Mouse (Mus musculus) splenic B cell, adult 2 months (primary cell): ENCODE measurements around the gene Mageb3.
"Not testable (repeated sequence)": the region's sequence is repeated elsewhere in the genome, so short reads cannot be mapped to it uniquely, and the experiment has no call there.

ENCODE experiments used
- DNase-seq: peaks from one replicate; pipeline ENCODE4 v3.0.0-alpha.2; 2011; ENCODE audit warnings: low read depth, low spot score
- H3K27me3 ChIP-seq: 2 replicates; pipeline ENCODE4 v1.6.1; 2012; ENCODE audit warnings: mild to moderate bottlenecking, low read length, moderate library complexity, mixed read lengths; ENCODE audit not compliant: control insufficient read depth, poor library complexity, insufficient read depth, severe bottlenecking
- H3K36me3 ChIP-seq: 2 replicates; pipeline ENCODE4 v1.6.1; 2012; ENCODE audit warnings: mild to moderate bottlenecking, low read length, moderate library complexity, mixed read lengths; ENCODE audit not compliant: control insufficient read depth, poor library complexity, insufficient read depth, severe bottlenecking

Gene Mageb3

DNA sequence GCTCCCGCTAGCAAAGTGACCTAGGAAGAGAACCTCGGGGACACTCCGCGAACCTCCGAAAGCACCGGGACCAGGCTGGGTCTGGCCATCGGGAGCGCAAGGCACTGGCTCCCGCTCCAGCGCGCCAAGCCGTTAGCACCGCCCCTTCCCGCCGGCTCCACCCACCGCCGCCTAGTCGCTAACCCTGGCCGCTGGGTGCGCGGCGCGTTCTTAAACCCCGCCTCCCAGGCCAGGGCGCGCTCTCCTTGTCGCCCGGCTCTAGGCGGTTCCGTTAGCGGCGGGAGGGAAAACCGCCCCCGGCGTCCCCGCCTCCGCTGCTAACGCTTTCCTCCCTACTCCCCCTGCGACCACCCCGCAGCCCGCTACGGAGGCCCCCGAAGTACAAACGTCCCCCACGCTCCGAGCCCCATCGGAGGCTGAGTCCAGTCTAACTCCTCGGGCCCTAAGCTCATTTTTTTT is at the start of gene Mageb3, which contains the start of gene Ctdspl2:
TSS of gene Mageb3 (minus strand) at position 328 of the 459 bp plus-strand sequence.
TSS of gene Ctdspl2 (plus strand) at position 237 of the 459 bp plus-strand sequence.
- no peaks in the 10 kb centered on the region for H3K27me3 ChIP-seq
- H3K36me3 ChIP-seq, result 0 out of 2 replicates have a peak, but pooled peaks cover under 1% of the 10 kb centered on the region
- DNase-seq, result peak; percentile 95

DNA sequence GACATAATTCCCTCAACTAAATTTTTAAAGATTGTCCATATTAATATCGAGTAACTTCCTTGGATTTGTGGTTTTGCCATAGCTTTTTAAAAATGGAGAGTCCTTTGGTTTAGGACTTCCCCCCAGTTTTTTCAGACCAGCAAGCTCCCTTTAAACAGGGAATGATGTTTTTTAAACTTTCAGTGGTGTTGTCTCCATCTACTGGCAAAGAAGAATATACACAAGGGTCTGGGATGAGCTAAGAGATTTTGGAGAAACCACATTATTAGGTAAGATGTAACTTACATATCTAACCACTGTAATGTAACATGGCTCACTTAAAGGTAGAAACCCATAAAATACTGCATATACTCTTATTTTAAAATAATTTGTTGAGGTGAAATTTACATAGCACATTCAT is 39.8 kb upstream of the Mageb3 start:
- H3K36me3 ChIP-seq, result peaks cover 4% of the 10 kb centered on the region
- H3K27me3 ChIP-seq, result no peaks in the 10 kb centered on the region
- DNase-seq, result peak; percentile 11

DNA sequence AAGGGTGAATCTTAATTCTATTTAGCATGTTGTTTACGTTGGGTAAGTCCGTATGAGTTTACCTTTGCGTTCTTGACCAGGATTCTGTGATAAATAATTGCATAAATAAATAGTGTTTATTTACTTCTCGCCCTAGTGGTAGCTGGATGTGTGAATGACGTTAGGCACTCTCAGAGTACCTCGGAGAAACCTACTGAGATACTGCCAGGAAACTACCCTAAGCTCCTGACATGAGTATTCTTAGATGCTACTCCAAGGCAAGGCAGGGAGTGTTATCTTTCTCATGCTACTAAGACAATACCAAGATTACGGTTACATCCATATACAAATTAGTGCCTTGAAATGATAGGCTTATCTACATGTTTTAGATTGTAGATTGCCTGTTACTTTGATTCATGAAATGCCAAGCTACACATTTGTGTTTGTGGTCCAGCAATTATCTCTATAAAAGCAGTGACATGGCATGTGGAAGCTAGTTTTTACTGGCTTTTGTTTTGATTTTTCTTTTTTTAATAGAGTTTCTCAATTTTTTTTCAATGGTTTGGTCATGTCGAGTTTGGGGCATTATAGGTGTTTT is 1.4 kb upstream of the Mageb3 start:
- Histone ChIP-seq H3K27me3 (no peaks in the 10 kb centered on the region), H3K36me3 (0 out of 2 replicates have a peak, but pooled peaks cover 2% of the 10 kb centered on the region)
- DNase-seq, result peak; percentile 18

DNA sequence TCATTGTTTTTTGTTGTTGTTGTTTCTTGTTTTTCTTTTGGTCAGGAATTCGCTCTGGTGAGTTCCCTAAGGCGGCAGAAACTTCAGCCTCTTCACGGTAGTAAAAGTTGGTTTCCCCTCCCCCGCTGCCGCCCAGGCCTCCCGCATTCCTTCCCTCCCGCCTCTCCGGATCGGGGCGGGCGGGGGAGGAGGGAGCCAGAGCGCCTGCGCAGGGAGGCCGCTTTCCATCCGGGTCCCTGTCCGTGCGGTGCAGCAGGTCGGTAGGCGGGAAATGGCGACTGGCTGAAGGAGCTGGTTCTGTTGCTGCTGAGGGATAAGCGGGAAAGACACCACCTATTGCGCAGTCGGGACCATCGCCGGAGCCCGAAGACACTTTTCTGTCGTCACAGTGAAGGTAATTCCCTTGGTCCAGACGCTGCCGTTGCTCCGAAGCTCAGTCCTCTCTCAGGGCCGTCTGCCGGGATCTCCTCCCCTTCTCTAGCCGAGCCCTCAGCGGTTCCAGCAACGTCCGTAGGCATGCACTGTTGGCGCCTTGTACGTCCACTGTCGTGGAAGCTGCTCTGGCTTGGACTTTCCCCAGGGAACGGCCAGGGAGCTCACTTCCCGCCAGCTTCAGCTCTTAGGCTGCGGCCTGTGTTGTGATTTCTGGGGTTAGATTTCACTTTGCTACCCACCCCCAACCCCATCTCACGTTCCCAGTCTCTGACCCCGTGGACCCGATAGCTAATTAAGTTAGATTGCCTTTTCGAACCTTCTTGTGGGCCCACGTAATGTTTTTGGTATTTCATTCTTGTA is 529 bp upstream of the Mageb3 start:
- peak; percentile 94 for DNase-seq
- Histone ChIP-seq H3K27me3 (no peaks in the 10 kb centered on the region), H3K36me3 (0 out of 2 replicates have a peak, but pooled peaks cover 2% of the 10 kb centered on the region)

DNA sequence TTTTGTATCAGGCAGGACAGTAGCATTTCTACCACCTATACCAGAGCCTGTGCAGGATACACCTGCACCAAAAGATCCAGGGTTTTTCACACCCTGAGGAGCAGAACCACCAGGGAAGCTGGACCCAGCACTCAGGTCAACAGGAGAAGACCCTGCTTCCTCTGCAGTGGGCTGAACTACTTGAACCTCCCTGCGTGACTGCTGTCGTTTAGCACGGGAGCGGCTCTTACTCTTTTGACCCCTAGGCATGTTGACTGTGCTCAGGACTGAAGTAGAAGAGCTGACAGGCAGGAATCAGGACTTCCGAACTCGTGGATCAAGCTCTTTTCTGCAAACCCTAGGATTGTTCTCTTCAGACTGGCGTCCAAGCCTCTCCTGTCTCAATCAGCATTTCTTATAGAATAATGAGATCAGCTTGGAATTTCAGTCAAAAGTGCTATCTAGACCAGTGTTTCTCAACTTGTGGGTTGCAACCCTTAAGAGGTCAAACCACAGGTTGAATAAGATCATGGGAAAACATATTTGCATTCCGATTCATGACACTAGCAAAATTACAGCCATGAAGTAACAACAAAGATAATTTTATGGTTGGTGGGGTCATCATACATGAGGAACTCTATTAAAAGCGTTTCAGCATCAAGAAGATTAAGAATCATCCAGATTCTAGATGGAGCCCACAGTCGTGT is 778 bp downstream of the Mageb3 start:
- Histone ChIP-seq H3K36me3 (no peaks in the 10 kb centered on the region), H3K27me3 (no peaks in the 10 kb centered on the region)
- DNase-seq, result no peak

DNA sequence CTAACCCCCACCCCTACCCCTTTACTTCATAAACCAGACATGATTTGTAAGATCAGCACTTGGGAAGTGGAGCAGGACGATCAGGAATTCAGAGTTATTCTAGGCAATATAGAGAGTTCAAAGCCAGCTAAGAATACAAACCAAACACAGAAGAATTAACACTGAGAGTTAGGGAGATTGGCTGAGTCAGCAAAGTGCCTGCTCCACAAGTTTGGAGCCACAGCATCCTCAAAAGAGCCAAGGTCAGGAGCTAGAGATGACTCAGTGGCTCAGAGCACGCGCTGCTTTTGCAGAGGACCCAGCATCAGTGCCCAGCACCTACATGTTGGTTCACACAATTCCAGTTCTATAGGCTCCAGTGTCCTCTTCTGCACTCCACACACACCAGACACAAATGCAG is 12.5 kb downstream of the Mageb3 start:
- DNase-seq, result no peak
- no peaks in the 10 kb centered on the region for H3K27me3 ChIP-seq
- H3K36me3 ChIP-seq, result no peaks in the 10 kb centered on the region

DNA sequence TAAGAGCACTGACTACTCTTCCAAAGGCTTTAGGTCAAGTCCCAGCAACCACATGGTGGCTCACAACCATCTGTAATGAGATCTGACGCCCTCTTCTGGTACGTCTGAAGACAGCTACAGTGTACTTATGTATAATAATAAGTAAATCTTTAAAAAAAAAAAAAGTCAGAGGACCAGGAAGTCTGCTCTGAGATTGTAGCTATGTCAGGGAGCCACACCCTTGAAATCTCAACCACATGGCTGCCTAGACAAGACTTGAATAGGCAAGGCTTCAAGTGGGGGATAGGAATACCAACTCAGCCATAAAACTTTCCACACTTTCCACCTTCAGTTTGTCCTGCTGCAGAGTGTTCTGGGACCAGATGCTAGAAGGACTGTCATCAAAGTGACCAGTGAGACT is 18.3 kb downstream of the Mageb3 start:
- H3K36me3 ChIP-seq, H3K27me3 ChIP-seq, DNase-seq: not testable (repeated sequence)

DNA sequence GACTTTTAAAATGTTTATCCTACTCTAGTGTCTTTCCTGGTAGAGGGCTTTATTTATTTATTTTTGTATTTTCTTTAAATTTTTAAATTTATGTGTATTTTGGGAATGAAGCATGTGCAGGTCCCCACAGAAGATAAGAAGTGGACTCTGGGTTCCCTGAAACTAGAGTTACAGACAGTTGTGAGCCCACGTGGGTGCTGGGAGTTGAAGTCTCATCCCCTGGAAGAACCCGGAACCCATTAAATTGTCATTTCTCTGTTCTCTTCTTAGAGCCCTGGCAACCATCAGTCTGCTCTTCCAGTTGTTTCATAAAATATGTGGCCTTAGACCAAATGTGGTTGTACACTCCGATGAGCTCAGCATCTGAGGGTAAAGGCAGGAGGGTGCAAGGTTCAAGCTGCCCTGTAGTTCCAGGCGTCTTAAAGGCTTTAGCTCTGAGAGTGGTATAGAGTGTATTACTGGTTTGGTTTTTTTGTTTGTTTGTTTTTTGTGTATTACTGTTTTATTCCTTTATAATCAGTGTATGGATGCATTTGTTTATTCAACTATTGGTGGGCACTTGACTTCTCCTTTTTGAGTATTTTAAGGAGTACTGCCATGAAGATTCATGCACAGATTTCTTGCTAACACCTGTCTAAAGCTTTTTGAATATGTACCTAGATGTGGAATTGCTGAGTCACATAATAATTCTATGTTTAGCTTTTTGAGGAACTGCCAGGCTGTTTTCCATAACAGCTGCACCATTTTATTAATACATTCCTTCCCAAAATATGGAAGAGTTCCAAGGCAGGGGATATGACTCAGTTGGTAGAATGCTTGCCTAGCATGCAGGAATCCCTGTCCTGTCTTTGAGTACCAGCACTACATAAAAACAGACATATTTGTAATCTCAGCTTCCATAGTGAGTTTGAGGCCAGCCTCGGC is 39.6 kb downstream of the Mageb3 start:
- no peaks in the 10 kb centered on the region for H3K36me3 ChIP-seq
- no peak for DNase-seq
- no peaks in the 10 kb centered on the region for H3K27me3 ChIP-seq

DNA sequence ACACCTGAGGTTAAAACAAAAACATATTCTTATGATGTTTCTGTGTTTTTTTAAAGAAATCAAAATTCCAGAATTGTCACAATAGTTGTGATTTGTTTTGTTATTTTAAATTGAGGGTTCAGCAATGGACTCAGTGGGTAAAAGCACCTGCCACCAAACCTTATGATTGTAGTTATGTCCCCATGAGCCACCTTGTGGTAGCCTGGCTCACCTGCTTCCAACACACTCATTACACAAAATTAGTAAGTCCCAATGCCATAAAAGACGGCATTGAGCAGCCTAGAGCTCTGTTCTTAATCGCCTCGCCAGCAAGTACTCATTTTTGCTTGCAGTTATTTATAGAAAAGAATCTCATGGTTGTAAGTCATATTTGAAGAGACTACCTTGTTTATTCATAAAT is 45.9 kb downstream of the Mageb3 start:
- DNase-seq, result peak; percentile 5
- Histone ChIP-seq H3K36me3 (no peaks in the 10 kb centered on the region), H3K27me3 (no peaks in the 10 kb centered on the region)
